Mouse (Mus musculus) cerebellum, adult 11 months (tissue): ENCODE results near the gene Lhfpl2.

Experiments
- DNase-seq: peaks from one replicate; pipeline ENCODE4 v3.0.0; 2022

The Lhfpl2 gene

DNA sequence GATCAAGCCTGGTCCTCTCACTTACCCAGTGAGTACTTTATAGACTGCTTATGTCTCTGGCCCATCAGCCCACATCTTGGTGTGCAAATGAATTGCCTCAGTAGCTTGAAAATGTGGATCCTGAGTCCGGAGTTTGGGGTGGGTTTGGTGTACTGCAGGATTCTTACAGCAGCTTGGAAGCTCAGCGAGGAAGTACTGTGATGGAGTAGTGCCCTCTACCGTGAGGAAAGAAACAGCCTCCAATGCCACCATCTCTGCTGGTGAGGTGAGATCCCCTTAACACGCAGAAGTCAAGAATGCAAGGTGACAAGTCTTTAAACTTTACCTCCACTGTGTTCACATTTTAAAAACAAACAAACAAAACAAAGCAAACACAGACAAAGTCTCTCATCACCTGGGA is 89.7 kb downstream of the Lhfpl2 start:
- no peak for DNase-seq

DNA sequence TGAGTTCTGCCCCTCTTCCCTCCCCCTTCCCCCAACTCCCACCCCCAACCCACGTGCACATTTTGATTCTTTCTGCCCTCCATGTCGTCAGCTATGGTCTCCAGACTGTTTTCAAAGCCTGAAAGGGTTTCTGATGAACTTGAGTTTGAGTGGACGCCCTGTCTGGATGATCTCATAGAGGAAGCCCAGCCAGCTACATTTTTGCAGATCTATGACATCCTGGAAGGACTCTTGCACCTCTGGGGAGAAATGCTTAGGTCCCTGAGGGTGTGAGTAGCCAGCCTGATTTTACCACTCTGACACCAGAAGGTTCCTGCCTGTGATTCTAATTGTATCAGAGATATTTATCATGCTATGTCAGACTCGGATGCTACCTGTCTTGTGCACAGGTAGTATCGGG is 91.4 kb downstream of the Lhfpl2 start:
- DNase-seq, result no peak

DNA sequence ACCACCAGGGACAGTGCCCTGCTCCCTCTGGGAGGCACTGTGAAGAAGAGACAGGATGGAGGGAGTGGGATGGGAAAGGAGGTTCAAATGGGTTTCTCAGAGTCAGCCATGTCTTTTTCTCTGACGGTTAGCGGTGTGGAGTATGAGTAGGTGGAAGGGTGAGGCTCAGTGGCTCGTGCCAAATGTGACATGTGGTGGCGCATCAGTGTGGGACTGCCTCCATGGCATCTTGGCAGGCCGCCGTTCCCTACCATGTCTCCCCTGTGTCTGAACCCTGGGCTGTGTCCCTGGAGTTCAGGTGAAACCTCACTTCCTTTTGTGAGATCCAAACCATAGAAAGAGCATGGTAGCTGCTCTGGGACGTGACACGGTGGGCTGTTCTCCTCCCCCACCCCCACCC is 92.2 kb downstream of the Lhfpl2 start:
- DNase-seq, result peak; percentile 75

DNA sequence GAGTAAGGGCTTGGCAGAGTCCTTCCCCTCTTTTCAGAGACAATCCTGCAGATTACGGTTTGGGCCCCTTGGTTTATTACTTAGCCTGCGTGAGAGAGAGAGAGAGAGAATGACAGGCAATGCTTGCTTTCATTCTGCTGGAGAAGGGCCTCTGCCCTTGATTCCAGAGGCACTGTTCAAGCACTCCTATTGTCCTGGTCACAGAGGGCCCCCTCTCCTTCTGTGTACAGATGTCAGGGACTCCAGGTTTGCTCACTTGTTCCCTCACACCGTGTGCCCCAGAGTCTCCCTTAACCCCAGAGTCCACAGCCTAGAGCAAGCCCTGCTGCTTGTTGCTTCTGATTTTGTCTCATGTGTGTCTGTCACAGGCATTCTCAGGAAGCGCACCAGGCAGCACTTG is 93.7 kb downstream of the Lhfpl2 start:
- no peak for DNase-seq

DNA sequence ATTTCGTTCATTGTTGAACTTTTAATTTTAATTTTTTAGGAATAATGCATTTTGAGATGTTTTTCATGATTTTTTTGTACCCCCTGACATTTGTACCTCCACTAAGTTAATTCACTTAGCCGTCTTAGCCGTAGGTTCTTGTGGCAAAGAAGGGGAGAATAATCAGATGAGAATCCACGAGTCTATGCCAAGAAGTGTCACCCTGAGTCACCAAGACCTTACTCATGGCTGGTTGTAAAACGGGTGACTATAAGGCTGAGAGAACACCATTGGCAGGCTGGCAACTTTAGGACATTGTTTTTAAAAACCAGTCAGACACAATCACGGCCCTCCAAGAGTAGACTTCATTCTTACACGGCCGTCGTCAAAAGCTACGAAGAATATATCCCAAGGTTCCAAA is 95.2 kb downstream of the Lhfpl2 start:
- no peak for DNase-seq

DNA sequence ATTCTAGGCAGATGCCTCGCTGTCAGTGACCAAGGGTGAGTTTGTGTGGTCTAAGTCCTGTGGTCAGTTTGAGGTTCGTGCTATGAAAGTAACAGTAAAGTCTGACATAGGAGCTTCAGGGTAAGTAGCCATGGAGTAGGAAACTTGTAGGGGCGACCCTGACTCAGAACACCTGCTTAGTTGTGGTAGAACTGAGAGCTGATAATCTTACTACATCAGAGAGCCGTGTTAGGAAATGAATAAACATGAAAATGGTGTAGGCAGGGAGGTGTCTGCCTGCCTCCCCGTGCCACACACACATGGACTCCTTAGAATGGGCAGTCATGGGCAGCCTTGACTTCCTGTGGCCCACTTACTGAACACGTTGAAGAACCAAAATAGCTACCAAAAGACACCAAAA is 96.1 kb downstream of the Lhfpl2 start:
- DNase-seq, result no peak

DNA sequence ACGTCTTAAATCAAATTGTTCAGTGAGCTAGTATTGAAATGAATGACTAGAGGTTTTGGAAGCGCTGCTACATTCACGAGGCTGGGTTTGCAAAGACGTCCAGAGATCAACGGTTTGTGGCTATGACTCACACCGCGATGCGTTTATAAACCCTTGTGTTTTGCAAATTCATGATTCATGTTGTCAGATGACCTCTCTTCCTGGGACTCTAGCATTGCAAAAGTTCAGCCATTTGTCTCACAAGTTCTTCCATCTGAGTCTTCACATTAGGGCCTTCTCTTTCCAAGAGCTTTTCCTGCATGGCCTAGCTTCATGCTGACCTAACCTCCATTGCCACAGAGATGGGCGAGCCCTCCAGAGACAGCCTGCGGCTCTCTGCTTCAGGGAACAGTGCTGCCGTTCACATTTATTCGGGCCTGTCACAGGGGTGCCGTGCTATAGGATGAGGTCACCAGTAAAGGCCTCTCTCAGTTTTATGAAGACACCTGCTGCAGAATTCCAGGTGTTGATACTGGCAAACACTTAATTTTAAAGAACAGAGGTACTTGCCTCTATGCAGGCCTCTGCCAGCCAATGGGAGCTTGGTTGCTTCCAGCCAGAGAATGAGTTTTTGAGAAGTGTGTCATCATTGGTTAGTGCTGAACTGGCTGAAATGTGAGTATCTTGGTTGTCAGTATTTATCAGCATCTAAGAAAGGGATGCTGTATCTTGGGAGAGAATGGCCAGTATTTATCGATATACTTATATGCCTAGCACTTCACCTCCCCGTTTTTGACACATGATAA is 97.1 kb downstream of the Lhfpl2 start:
- no peak for DNase-seq

DNA sequence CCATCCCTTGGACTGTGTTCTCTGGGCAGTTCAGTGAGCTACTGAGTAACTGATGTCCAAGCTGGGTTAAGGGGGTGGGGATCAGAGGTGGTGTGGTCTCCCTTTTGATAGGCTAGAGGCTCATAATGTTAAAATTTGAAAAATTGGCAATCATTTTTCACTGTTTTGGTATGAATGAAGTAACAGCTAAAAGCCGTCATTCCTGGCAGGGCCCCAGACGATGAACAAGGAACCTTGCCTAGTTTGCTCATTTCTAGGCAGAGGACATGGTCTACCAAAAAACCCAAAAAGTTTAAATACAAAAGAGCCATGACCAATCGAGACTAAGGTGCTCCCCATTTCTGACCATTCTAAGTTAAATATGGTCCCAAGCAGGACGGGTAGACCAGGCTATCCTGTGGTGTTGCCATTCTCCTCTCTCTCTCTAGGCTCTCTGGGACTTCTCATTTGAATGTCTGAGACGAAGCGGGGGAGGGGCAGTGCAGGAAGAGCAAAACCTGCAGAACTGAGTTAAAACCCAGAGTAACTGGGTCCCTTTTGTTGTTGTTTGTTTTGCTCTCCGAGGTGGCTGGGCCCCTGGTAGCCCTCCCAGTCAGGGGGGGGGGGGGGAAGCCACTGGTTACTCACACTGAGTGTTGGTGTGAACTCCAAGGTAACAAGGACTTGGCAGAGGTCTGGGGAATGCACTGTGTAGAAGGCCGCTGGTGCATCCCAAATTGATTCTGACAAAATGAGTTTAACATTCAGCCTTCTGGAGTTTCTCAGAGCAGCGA is 98.2 kb downstream of the Lhfpl2 start:
- DNase-seq, result no peak

DNA sequence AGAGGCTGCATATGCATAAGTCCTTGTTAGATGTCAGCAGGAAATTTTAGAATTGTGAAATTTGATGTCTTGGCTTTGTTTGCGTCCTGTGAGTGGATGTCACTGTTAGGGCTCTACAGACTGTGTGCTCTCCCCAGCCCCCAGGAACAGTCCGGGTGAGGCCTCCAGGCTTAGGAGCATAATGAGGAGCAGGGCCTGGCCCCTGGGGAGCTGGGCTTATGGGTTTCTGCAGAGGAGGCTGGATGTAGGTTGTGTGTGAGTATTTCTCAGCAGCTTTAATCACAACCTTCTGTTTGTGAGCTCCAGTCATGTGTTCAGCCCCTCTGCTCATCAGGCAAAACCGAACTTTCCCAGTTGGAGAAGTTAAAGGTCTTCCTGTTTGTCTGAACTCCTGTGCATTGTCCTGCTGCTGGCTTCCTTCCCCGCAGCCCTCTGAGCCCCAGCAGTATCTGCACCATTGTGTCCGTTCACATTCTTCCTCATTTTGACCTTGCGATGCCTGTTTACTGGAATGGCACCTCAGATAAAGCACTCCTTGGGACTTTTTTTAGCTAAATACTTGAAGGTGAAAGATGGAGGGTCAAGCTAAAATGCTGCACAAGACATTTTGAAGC is 101.4 kb downstream of the Lhfpl2 start:
- DNase-seq, result no peak

DNA sequence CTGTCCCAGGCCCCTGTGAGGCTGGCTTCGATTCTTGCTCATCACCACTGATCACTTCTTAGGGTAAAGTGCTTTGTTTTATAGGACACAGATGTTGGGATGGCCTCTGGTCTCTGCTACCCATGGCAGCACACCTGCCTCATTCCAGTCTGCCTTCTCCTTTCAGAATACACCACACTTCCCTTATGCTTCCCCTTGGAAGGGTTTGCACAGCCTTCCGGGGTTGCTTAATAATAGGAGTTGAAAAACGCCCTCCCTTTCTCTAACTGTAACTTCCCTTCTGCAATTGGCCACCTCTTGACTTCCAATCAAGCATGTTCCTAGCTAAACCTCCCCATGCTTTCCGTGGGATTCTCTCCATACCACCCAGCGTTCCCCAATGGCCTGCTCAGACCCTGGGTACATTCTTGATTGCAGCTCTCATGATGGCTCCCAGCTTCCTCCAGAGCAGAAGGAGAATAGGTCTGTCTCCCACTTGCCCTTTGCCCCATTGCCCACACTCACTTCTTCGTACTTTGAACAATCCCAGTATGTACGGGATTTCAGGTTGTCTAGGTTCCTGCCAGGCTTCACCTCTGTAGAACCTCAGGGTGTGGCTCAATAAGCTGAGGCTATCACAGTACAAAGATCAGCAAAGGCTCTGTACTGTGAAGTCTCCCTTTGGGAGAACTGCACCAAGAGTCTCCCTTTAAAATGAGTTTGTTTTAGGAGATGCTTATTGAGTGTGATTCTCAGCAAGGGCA is 102.1 kb downstream of the Lhfpl2 start:
- DNase-seq, result no peak

DNA sequence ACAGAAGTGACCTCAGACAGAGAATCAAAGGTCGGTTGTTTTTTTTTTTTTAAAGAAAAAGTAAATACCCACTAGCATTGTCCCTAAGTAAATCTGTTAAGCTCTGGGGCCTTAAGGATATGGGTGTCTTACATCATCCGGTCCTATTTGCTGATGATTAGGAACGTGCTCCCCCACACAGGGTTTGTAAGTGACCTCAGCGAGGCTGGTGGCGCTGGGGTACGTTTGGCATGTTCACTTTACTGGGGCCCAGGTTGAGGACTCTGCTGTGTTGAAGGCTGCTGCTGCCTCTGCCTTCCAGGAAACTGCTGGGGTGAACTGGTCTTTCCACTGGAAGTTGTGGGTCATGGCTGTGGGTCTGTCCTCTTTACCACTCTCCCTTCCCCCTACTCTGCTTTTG is 106.9 kb downstream of the Lhfpl2 start:
- DNase-seq, result no peak

DNA sequence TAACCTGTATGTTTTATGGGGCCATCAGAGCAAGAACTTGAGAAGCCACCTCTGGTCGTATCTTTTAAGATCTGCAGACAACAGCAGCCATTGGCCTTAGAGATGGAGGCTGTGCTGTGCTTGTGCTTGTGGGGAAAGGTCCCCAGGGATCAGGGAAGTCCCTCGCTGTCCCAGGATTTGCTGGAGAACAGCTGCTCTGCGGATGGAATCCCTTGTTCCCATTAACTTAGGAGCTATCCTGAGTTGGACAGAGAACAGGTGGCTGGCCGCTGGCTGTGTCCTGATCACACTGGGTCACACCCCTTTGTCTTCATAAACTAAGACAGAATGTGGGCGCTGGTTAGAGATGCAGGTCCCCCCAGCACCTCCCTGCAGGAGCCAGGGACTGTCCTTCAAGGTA is 110.7 kb downstream of the Lhfpl2 start:
- DNase-seq, result no peak

DNA sequence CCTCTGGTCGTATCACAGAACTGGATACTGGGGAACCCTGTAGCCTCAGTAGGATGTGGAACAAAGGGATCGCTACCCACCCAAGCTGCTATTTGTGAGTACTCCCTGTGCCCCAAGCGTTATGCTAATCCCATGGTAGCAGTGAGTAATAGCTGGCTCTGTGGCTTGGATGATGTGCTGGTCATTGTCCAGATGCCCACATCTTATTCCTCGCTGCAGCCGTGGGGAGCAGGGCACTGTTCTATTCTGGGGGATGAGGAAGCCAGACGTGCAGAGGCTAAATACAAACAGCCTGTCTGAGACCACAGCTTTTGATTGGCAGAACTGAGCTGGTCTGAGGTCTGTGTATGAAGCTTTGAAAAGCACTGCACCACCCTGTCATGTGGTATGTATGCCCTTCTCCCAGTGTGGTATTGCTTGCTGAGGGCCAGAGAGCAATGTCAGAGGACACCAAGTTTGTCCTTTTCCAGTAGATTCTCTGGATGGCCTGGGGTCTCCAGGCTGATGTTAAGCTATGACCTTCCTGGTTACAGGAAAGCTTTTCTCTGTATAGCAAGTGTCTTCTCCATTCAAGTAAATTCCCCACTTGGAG is 111.8 kb downstream of the Lhfpl2 start:
- DNase-seq, result no peak

DNA sequence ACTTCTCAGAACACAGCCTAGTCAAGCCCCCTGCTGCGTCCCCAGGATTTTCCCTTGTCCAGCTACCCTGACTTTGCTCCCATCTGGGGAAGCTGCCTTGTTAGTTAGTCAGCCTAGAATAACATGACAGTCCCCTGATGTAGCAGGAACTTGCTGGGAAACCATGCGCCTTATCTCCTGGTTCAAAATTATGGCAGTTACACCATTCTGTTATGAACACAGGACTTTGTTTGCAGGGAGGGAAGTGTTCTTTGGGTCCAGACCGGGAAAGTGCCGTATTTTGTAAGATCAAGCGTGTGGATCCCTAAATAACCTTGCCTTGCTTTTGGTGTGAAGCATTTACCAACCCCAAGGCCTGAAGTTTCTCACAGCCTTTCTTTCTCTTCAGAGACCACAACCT is 114.0 kb downstream of the Lhfpl2 start:
- DNase-seq, result no peak

DNA sequence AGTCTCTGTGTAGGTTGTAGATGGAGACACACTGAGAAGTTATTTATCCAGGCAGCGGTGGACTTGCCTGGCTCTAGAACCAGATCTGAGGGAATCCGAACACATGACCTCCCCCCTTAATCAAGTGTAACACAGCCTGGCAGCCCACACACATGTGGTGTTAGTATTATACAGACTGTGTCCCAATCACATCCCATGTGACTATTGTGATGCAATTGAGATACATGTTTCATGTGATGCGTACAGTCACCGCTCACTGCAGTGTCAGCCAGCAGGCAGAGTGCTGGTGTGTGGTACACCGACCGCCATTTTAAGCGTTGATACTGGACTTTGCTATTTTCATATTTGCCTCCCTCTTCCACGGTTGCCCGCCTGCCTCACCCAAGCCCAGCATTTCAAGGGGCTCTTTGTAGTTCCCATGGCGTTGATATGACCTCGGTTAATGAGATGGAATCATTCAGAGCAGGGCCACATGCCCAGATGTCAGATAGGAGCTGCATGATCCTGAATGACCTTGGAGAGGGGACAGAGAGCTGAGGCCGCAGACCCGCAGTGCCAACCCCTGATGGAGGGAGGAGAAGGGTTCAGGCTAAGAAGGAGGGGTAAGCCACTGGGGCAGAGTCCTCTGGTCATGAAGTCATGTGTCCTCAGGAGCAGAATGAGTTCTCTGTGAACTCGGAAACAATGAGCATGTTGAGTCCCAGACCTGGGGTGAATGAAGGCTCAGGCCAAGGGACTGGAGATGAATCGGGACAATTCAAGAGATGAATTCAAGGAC is 115.1 kb downstream of the Lhfpl2 start:
- DNase-seq, result no peak

DNA sequence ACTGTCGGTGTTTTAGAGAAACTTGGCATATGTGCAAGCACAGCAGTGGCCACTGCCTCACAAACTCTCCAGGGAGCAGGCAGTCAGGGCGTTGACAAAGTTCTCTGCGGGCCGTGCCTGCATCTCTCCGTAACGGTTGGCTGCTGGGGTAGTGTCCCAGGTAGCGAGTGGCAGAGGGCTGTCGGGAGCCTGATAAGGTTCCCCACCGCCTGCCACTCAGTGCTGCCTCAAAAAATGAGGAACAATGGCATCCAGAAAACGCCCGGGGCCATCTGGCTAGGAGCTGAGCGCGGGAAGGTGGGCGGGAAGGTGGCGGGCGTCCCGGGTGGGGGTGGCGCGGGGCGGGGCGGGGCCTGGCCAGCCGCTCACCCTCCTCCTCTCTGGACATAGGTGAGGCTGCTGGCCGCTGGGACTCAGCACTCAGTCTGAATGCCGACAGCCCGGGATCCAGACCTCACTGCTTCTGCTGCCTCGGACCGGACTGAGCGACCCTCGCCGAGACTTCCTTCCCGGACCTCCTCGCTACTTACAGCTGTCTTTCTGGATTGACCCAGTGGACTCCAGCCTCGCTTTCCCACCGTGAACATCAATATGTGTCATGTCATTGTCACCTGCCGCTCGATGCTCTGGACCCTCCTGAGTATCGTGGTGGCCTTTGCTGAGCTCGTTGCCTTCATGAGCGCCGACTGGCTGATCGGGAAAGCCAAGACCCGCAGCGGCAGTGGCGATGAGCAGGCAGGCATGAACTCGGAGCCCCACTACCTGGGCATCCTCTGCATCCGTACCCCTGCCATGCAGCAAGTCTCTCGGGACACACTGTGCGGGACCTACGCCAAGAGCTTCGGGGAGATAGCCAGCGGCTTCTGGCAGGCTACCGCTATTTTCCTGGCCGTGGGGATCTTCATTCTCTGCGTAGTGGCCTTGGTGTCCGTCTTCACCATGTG is 116.3 kb downstream of the Lhfpl2 start:
- DNase-seq, result peak; percentile 60

DNA sequence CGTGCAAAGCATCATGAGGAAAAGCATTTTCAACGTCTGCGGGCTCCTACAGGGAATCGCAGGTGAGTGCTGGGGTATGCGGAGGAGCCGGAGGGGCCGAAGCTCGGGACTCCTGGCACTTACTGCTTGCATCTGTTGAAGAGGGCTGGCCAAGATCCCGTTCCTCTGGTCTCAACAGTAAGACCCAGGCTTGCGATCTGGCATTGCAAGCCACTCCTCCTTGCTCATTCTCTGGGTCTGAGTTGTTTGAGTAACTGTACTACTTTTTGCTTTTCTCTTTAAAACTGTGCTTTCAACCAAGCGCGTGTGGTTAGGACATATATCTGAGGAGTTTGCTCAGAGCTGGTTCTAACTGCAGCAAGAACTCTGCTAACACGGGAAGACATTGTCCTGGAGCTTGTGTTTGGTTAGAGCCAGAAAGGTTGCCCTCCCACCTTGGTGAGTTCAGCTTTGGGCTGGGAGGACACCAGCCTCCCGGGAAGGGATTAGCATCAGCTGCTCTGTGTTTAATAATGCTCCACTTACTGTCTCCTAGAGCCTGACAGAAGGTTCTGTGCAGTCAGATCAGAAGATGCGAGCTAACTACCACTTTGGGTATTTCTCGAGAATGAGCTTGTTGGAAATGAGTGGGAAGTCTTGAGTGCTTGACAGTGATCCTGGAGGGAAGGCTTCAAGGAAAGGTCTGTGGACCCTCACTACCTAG is 117.1 kb downstream of the Lhfpl2 start:
- DNase-seq, result no peak

DNA sequence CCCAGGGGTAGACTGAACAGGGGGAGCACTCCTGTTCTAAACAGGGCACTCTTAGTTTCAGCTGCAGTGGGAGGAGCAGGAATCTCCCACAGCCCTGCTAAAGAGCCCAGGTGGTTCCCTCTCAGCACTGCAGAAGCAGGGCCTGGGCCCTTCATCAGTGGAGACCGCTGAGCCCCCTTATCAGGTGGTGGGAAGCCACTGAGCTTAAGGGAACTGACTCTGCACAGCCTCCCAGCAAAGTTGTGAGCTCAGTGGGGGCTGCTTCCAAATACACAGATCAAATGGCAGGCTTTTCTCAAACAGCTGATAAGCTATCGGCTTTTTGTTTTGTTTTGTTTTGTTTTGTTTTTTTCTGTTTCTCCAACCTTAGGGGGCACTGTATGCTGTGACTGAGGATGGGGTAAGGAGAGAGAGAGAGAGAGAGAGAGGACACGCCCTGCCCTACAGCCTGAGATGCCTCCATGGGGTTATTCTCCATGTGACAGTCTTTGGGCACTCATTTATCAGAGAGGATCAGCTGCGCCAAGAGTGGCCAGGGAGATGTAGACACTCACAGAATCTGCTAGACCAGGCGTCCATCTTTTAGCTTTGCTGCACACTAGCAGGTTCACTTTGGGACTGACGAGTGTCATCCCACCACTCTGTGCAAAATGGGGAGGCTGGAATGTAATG is 117.9 kb downstream of the Lhfpl2 start:
- DNase-seq, result peak; percentile 19

DNA sequence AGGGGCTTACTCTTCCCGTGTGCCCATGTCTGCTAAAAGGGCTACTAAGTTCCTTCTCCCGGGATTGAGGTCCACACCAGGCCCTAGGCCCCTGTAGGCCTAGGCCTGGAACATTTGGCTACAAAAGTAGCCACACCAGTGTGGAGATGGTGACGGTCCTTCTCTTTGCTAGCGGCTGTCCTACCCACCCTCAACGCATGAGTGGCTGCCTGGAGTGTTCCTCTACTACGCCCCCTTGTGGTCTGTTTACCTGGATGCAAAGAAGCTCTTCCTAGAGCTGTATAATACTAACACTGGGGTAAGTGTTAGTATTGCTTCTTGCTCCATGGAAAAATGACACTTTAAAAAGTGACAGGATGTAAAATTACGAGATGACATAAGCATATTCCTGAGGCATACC is 119.6 kb downstream of the Lhfpl2 start:
- DNase-seq, result peak; percentile 27
